Mouse (Mus musculus) hindbrain, embryonic 14.5 days (tissue): Measurements from ENCODE around the gene Whrn. TPM values are rescaled to one million over a fixed set of nuclear protein-coding genes. Genes with fewer than 3 reads are reported as not detected.

Source experiments
- ATAC-seq: fragments of 200-750 bp; cut with Nextera tagmentation; 2 replicates; pipeline ENCODE4 v1.8.0; 2017; ENCODE audit warnings: moderate number of reproducible peaks, mild to moderate bottlenecking, moderate TSS enrichment, moderate library complexity; ENCODE audit not compliant: low FRiP score
- DNase-seq: peaks from one replicate; pipeline ENCODE4 v3.0.0-alpha.2; 2015; ENCODE audit warnings: low spot score
- H3K27ac ChIP-seq: fragments of 300-500 bp; sonication (generic); 2 replicates; pipeline ENCODE4 v1.5.1; 2014; ENCODE audit warnings: mild to moderate bottlenecking, moderate library complexity
- H3K27me3 ChIP-seq: fragments of 300-500 bp; sonication (generic); 2 replicates; pipeline ENCODE4 v1.6.1; 2014; ENCODE audit warnings: mild to moderate bottlenecking, low read length, mixed read lengths; ENCODE audit not compliant: control insufficient read depth, insufficient read depth
- H3K36me3 ChIP-seq: fragments of 300-500 bp; sonication (generic); replicated peaks from 2 replicates; pipeline ENCODE4 v1.6.1; 2014; ENCODE audit not compliant: control insufficient read depth, insufficient read depth
- H3K4me1 ChIP-seq: fragments of 300-500 bp; sonication (generic); replicated peaks from 2 replicates; pipeline ENCODE4 v1.6.1; 2014; ENCODE audit warnings: antibody characterized with exemption, low read length, mixed read lengths; ENCODE audit not compliant: control insufficient read depth, insufficient read depth
- H3K4me2 ChIP-seq: fragments of 300-500 bp; sonication (generic); replicated peaks from 2 replicates; pipeline ENCODE4 v1.6.1; 2014; ENCODE audit warnings: mild to moderate bottlenecking, moderate library complexity
- H3K4me3 ChIP-seq: fragments of 300-500 bp; sonication (generic); replicated peaks from 2 replicates; pipeline ENCODE4 v1.5.1; 2014; ENCODE audit warnings: mild to moderate bottlenecking, low read length
- H3K9ac ChIP-seq: fragments of 300-500 bp; sonication (generic); 2 replicates; pipeline ENCODE4 v1.6.1; 2014
- H3K9me3 ChIP-seq: fragments of 300-500 bp; sonication (generic); 2 replicates; pipeline ENCODE4 v1.6.1; 2016; ENCODE audit warnings: low read length; ENCODE audit not compliant: control insufficient read depth
- WGBS: fragments of 180-500 bp; shearing (Covaris S2); extraction: QIAGEN DNeasy Blood & Tissue Kit; methylation state at CpG from one replicate; pipeline ENCODE4 v1.1.7; 2014; 5-methylcytosine and 5-hydroxymethylcytosine counted together
- polyA plus RNA-seq: library from polyadenylated mRNA; unstranded; fragments of >200 nt; fragmentation: Nextera tagmentation; extraction: Ambion mirVana; gene quantifications from 2 replicates; pipeline ENCODE4 v1.2.1, GENCODE M21; 2014

Whrn gene
- polyA plus RNA-seq, 1 experiment from 2014 or later: 5.8 TPM

GRCm38 (mm10) chr4:63444362-63445066 is 51.3 kb downstream of the Whrn start:
- Histone ChIP-seq H3K27me3 (no peaks in the 10 kb centered on the region), H3K36me3 (no peaks in the 10 kb centered on the region), H3K4me3 (no peak overlapping the region), H3K27ac (no peak overlapping the region), H3K4me2 (no peak overlapping the region), H3K9me3 (no peaks in the 10 kb centered on the region), H3K9ac (no peak overlapping the region), H3K4me1 (0 out of 2 replicates have a peak, but pooled peaks cover 4% of the 10 kb centered on the region)
- DNase-seq: no peak
- ATAC-seq: peak; percentile 63; the same call in 1 of the 2 replicates
- WGBS: 64% methylated on average over 10 of the region's 10 CpGs

- Histone ChIP-seq H3K4me1 (0 out of 2 replicates have a peak, but pooled peaks cover 4% of the 10 kb centered on the region), H3K9me3 (no peaks in the 10 kb centered on the region), H3K4me2 (no peak overlapping the region), H3K27ac (no peak overlapping the region), H3K9ac (no peak overlapping the region), H3K27me3 (no peaks in the 10 kb centered on the region), H3K4me3 (no peak overlapping the region), H3K36me3 (no peaks in the 10 kb centered on the region)
- no peak for DNase-seq
- WGBS: 100% methylated on average over 2 of the region's 2 CpGs
- no peak for ATAC-seq
Measured at GRCm38 (mm10) chr4:63443101-63443500, 52.7 kb downstream of the Whrn start.

- no peak overlapping the region for H3K4me3 ChIP-seq
- 90% methylated on average over 7 of the region's 7 CpGs for WGBS
- no peaks in the 10 kb centered on the region for H3K36me3 ChIP-seq
- H3K4me2 ChIP-seq: no peak overlapping the region
- ATAC-seq: no peak
- no peak for DNase-seq
- H3K27me3 ChIP-seq: no peaks in the 10 kb centered on the region
- H3K9me3 ChIP-seq: no peaks in the 10 kb centered on the region
- H3K27ac ChIP-seq: no peak overlapping the region
- H3K4me1 ChIP-seq: 0 out of 2 replicates have a peak, but pooled peaks cover 4% of the 10 kb centered on the region
- no peak overlapping the region for H3K9ac ChIP-seq
Measured at GRCm38 (mm10) chr4:63441616-63442015, 54.2 kb downstream of the Whrn start.

- 71% methylated on average over 7 of the region's 7 CpGs for WGBS
- Histone ChIP-seq H3K27ac (no peak overlapping the region), H3K27me3 (no peaks in the 10 kb centered on the region), H3K9me3 (no peaks in the 10 kb centered on the region), H3K9ac (no peak overlapping the region), H3K36me3 (no peaks in the 10 kb centered on the region), H3K4me3 (no peak overlapping the region), H3K4me2 (no peak overlapping the region), H3K4me1 (0 out of 2 replicates have a peak, but pooled peaks cover 4% of the 10 kb centered on the region)
- ATAC-seq: no peak
- no peak for DNase-seq
Measured at GRCm38 (mm10) chr4:63440262-63440661, 55.5 kb downstream of the Whrn start.

GRCm38 (mm10) chr4:63437968-63438367 is 57.8 kb downstream of the Whrn start:
- H3K27ac ChIP-seq: no peak overlapping the region
- H3K36me3 ChIP-seq: no peaks in the 10 kb centered on the region
- H3K9me3 ChIP-seq: no peaks in the 10 kb centered on the region
- no peak overlapping the region for H3K4me3 ChIP-seq
- H3K9ac ChIP-seq: no peak overlapping the region
- no peaks in the 10 kb centered on the region for H3K27me3 ChIP-seq
- WGBS: 84% methylated on average over 5 of the region's 5 CpGs
- H3K4me1 ChIP-seq: no peaks in the 10 kb centered on the region
- DNase-seq (no peak), ATAC-seq (no peak)
- no peak overlapping the region for H3K4me2 ChIP-seq

- no peak overlapping the region for H3K27ac ChIP-seq
- H3K27me3 ChIP-seq: no peaks in the 10 kb centered on the region
- H3K36me3 ChIP-seq: no peaks in the 10 kb centered on the region
- no peak overlapping the region for H3K9ac ChIP-seq
- no peaks in the 10 kb centered on the region for H3K9me3 ChIP-seq
- H3K4me2 ChIP-seq: no peak overlapping the region
- no peak for ATAC-seq
- 66% methylated on average over 16 of the region's 16 CpGs for WGBS
- no peak for DNase-seq
- no peak overlapping the region for H3K4me3 ChIP-seq
- H3K4me1 ChIP-seq: no peaks in the 10 kb centered on the region
Measured at GRCm38 (mm10) chr4:63437119-63437815, 58.5 kb downstream of the Whrn start.

GRCm38 (mm10) chr4:63435402-63435801 is 60.4 kb downstream of the Whrn start:
- no peak overlapping the region for H3K4me2 ChIP-seq
- H3K9ac ChIP-seq: no peak overlapping the region
- no peak overlapping the region for H3K27ac ChIP-seq
- ATAC-seq (no peak), DNase-seq (no peak)
- no peaks in the 10 kb centered on the region for H3K4me1 ChIP-seq
- 86% methylated on average over 9 of the region's 9 CpGs for WGBS
- H3K4me3 ChIP-seq: no peak overlapping the region
- no peaks in the 10 kb centered on the region for H3K27me3 ChIP-seq
- no peaks in the 10 kb centered on the region for H3K9me3 ChIP-seq
- H3K36me3 ChIP-seq: no peaks in the 10 kb centered on the region

- Histone ChIP-seq H3K27me3 (no peaks in the 10 kb centered on the region), H3K27ac (no peak overlapping the region), H3K4me1 (no peaks in the 10 kb centered on the region; the same call in 1 of the 2 replicates), H3K36me3 (no peaks in the 10 kb centered on the region), H3K4me3 (no peak overlapping the region), H3K9ac (no peak overlapping the region), H3K9me3 (no peaks in the 10 kb centered on the region), H3K4me2 (no peak overlapping the region)
- DNase-seq (no peak), ATAC-seq (no peak)
- WGBS: 74% methylated on average over 5 of the region's 5 CpGs
Measured at GRCm38 (mm10) chr4:63431098-63431497, 64.7 kb downstream of the Whrn start.

- H3K4me2 ChIP-seq: no peak overlapping the region
- H3K9me3 ChIP-seq: no peaks in the 10 kb centered on the region
- no peaks in the 10 kb centered on the region for H3K36me3 ChIP-seq
- H3K9ac ChIP-seq: no peak overlapping the region
- DNase-seq (no peak), ATAC-seq (no peak)
- H3K27ac ChIP-seq: no peak overlapping the region
- H3K27me3 ChIP-seq: no peaks in the 10 kb centered on the region
- no peaks in the 10 kb centered on the region; the same call in 1 of the 2 replicates for H3K4me1 ChIP-seq
- WGBS: 55% methylated on average over 3 of the region's 3 CpGs
- H3K4me3 ChIP-seq: no peak overlapping the region
Measured at GRCm38 (mm10) chr4:63430357-63430756, 65.4 kb downstream of the Whrn start.
